Mouse (Mus musculus) induced T-regulatory cell, adult 2 months (primary cell): ENCODE measurements at regions not wholly inside any gene's neighbourhood (a gene's known extent, or its start where the extent isn't known, plus 50 kb on each side); places are given as distances from the start of the nearest gene placed in this dataset.

ENCODE experiments used
- DNase-seq: peaks from one replicate; pipeline ENCODE4 v3.0.0-alpha.2; 2012; ENCODE audit warnings: low read depth

DNA sequence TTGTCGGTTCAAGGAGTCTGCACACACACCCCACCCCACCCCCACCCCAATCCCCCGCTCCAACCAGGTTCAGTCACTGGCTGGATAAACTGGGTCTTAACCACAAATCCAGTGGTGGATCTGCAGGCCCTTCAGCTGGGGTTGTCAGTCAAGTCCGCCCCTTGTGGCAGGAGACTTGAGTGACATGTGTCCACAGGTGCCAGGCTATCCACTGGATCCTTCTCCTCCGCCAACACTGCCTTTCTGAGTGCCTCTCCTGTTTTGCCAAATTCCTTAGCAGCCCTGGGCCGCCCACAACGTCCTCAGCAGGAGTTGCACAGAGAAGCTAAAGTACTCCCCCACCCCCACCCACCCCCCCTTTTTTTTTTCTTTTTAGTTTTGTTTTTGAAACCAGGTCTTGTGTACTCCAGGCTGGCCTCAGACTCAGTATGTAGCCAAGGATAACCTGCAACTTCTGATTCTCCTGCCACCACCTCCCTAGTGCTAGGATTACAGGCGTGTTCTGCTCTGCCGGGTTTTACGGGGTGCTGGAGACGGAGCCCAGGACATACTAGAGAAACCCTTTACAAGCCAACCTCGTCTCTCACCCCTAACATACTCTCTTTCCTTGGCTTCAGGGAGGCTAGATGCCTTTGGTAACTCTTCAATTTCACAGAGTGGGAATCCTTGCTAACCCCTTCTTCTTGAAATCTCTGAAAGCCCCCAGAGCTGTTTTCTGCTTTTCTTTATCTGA, 57.2 kb upstream of the Zfp280d start:
- DNase-seq = no peak

DNA sequence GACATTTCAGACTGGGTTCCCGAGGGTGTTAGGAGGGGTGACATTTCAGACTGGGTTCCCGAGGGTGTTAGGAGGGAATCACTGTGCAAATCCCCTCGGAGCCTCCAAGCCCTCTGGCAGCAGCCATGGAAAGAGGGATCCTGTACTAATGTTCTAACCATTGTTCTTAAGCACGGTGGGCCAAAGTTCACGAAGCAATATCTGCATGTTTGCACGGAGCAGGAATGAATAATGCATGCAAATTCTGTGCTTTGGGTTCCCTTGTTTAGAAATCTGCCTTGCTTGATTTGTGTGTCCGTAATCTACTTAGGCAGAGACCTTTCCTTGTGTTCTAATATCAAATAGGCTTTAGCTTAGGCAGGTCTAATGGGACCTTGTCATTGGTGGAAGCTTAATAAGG, 55.9 kb upstream of the Zfp280d start:
- no peak for DNase-seq

DNA sequence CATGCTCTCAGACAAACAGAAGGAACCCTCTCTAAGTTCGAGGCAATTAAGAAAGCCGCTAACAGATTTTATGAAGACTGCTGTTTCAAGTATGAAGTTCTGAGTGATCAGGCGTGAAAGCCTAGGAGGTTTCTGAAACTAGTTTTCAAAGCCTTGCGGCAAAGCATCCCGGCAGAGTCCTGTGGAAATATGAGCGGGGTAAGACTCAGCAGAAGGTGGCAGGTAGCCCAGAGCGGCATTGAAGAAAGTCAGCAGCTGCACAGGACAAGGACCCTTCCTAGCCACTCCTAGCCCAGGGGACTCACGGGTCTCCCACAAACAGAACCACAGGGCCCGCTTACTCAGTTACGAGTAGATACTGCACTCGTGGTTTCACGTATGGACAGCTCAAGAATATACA, 54.8 kb upstream of the Zfp280d start:
- no peak for DNase-seq

DNA sequence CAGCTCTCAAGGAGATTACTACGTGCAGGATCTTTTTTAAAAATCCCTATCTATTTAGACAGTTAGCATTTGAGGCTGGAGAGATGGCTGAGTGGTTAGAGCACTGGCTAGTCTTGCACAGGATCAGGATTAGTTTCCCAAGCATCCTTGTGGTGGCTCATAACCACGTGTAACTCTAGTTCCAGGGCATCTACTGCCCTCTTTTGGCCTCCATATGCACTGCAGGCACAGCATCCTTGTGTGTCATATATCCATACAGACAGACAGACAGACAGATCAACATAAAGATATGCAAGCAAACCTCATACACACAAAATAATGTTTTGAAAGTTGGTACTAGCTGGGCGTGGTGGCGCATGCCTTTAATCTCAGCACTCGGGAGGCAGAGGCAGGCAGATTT, 53.3 kb upstream of the Zfp280d start:
- DNase-seq = peak; percentile 22
